Mouse (Mus musculus): ENCODE measurements around the gene Stip1.
"Not testable (repeated sequence)": the region's sequence is repeated elsewhere in the genome, so short reads cannot be mapped to it uniquely, and the experiment has no call there.

Gene Stip1

DNA sequence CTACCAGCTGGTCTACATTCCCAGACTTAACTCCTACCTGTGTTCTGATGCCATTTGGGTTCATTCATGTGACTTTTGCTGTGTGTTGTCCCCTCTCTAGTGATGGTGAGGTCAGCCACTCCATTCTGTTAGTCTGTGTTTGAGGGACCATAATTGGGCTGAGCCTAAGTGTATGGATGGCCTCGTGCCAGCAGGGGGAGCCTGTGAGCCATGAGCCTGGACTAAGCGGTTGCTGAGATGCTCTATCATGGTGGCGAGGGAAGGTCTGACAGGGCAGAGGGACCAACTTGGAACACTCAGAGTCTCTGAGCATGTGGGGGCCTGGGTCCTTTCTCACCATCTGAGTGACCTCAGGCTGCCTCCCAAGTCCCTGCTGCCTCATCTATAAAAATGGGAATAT, 24.8 kb upstream of the Stip1 start:
- peak; percentile 78 for DNase-seq (ENCODE audit: low read depth, low spot score)

DNA sequence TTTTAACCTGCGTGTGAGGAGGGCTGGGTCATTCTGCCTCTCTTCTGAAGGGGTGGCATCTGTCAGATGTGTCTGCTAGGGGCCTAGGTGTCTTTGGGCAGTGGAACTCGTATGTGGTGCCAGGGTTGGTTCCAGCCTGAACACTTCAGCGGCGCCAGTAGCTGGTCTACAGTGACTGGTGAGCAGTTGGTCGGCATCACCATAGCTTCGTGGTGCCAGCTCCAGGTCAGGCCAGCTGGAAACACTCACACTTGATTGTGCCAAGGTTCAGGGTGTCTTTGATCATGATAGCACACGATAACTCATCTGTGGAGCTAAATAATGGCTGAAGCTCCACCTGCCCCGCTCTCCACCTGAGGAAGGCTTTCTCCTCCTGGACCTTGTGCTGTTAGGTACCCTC, 23.1 kb upstream of the Stip1 start:
- no peak for DNase-seq (ENCODE audit: low read depth, low spot score)

- DNase-seq (ENCODE audit: low read depth, low spot score) = no peak
Observed at GRCm38 (mm10) chr19:7062110-7062509, 22.3 kb upstream of the Stip1 start.

DNA sequence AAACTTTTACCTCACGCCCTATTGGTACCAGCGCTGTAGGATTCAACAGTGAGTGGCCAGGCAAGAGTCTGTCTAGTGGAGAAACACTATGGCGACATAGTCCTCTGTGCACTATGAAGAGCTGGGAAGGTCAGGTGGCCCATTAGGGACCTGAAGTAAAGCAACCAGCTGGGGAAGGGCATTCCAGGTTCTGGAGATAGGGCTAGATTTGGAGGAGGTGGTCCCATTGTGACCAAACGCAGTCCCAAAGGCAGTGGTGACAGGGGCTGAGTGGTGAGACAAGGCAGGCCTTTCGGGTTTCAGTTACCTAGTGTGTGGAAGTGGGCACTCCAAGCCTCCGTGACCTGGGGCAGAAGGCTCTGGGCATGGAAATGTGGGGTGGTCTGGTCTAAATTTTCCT, 18.8 kb upstream of the Stip1 start:
- DNase-seq (ENCODE audit: low read depth, low spot score) = no peak

DNA sequence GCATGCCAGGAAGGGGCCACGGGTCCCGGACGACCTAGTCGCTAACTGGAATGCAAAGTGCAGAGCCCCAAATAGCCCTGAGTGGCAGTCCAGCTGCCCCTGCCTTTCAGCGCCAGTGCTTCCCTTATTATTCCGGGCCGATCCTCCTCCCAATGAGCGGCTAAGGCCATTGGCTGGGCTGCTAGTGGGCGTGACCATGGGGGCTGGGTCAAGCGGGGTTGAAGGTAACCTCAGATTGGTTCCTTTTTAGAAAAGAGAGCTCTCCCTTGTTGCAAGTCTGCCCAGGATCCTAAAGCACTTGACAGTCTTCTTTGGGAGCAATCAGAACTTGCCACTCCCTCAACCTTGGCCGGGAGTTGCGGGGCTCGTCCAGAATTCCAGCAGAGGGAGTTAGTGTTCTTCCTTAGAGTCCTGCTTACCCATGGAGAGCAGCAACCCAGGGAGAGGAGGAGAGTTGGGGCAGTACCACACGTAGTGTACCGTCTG, 18.0 kb upstream of the Stip1 start:
- peak; percentile 72 for DNase-seq (ENCODE audit: low read depth, low spot score)

- DNase-seq (ENCODE audit: low read depth, low spot score) = no peak
Observed at GRCm38 (mm10) chr19:7057126-7057721, 17.5 kb upstream of the Stip1 start.

GRCm38 (mm10) chr19:7056248-7057087, 16.7 kb upstream of the Stip1 start, which contains the start of gene Macrod1:
Gene Macrod1, plus strand, starts transcription at chr19:7056810.
- peak; percentile 85 for DNase-seq (ENCODE audit: low read depth, low spot score)

DNA sequence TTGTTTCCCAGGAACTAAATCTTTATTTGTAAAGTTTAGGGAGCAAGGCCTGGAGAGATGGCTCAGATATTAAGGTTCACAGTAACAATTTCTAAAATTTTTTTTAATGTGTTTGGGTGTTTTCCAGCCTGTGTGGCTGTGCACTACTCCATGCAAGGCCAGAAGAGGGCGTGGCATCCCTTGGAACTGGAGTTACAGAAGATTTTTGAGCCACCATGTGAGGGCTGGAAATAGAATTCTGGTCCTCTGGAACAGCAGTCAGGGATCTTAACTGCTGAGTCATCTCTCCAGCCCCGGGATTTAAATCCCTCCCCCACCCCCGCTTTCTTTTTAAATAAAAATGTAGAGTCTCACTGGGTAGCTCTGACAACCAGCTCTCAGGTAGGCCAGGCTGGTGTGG, 15.4 kb upstream of the Stip1 start:
- no peak for DNase-seq (ENCODE audit: low read depth, low spot score)

DNA sequence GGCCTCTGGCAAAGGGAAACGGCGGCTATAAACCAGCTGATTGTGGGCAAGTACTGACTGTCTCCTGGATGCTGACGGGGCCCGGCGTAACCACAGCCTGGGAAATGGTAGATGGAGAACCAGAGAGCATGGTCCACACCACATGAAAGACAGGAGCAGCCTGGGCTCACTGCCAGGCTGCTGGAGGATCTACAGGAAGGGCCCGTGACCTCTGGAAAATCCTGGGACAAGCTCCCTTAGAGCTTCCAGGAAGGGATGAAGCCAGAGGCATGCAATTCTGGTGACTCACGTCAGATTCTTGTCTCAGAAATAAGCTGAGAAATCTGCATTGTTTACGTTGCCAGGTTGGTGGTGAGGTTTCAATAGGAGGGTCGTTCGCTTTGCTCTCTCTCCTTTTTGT, 15.0 kb upstream of the Stip1 start:
- no peak for DNase-seq (ENCODE audit: low read depth, low spot score)

GRCm38 (mm10) chr19:7053382-7053781, 13.6 kb upstream of the Stip1 start:
- DNase-seq (ENCODE audit: low read depth, low spot score) = not testable (repeated sequence)

GRCm38 (mm10) chr19:7044706-7045105, 4.9 kb upstream of the Stip1 start:
- no peak for DNase-seq (ENCODE audit: low read depth, low spot score)

DNA sequence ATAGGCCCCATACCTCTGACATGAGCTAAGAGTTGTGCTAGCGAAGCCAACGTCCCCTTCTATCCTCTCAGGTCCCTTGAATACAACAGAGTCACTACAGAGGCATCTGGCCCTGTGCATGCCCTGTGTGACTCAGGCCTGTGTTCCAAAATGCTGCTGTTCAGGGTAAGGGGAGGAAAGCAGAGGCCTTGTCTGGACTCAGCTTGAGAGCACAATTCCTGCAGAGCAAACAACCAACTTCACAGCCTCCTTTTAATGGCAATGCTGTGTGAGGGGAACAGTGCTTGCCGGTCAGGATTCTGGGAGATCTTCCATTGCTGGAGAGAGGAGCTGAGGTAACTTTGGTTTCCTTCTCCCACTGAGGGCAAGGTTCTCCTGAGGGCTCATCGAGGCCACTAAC, 4.5 kb upstream of the Stip1 start:
- DNase-seq (ENCODE audit: low read depth, low spot score) = no peak

DNA sequence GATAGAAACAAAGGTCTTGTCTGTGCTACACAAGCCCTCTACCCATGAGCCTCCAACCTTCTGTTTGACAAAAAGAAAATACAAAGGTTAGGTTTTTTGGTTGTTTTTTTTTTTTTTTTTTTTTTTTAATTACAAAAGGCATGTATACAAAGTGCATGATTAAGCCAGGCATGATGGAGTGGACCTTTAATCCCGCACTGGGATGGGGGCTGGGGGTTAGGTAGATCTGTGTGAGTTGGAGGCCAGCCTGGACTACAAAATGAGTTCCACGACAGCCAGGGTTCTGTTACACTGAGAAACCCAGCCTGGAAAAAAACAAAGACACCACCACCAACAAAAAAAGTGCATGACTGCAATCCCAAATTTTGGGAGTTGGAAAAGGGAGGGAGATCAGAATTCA, 1.4 kb upstream of the Stip1 start:
- no peak for DNase-seq (ENCODE audit: low read depth, low spot score)

- peak; percentile 64 for DNase-seq (ENCODE audit: low read depth, low spot score)
Observed at GRCm38 (mm10) chr19:7040637-7041130, 917 bp upstream of the Stip1 start.

DNA sequence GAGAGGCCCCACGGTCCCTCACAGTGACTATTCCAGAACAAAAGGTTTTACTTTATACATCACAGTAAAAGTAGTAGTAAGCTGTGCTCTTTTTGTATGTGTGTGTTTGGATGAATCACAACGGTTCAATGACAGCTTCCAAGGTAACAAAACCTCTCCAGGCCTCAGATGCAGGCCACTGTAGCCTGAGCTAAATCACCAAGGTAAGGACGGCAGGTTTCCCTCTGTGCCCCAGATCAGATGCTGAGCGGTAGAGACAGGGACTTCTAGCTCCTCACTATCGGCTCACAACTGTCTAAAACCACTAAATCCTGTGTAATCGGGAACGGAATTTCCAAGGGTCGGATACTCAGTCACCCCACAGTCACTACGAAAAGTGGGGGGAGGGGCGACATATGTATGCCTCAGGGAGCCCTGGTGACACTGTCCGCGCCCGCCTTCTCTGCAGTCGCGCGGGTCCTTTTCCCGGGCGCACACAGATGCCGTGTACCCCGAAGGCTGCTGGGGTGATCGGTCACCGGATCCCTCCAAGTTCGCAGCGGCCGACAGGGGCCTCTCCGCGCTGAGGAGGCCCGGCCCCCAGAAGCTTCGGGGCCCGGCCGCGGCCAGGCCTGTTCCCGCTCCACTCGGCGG, 563 bp downstream of the Stip1 start:
- peak; percentile 82 for DNase-seq (ENCODE audit: low read depth, low spot score)

GRCm38 (mm10) chr19:7034006-7034405, 5.8 kb downstream of the Stip1 start:
- no peak for DNase-seq (ENCODE audit: low read depth, low spot score)

DNA sequence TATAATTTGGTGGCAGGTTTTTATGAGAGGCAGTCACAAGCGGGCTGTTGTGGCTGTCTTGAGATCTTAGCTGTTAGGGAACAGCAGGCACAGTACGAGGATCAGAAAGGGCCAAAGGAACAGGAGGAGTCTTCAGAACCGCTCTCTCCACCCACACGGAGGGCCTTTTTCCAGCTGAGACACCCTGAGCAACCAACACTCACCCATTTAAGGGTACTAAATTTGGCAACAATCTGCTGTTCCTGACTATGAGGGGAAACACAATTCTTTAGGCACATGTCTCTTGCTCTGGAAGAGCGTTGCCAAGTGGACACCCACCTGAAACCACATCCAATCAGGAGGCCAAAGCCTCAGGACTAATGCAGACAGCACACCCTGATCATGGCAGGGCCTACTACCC, 10.2 kb downstream of the Stip1 start:
- no peak for DNase-seq (ENCODE audit: low read depth, low spot score)

- peak; percentile 83 for DNase-seq (ENCODE audit: low read depth, low spot score)
Observed at GRCm38 (mm10) chr19:7020224-7020641, 19.5 kb downstream of the Stip1 start.

- peak; percentile 90 for DNase-seq (ENCODE audit: low read depth, low spot score)
Observed at GRCm38 (mm10) chr19:7019191-7019590, 20.6 kb downstream of the Stip1 start, which contains the start of gene Fermt3. Gene Fermt3, minus strand, starts transcription at chr19:7019469.

GRCm38 (mm10) chr19:7018546-7018945, 21.2 kb downstream of the Stip1 start:
- DNase-seq (ENCODE audit: low read depth, low spot score) = no peak

DNA sequence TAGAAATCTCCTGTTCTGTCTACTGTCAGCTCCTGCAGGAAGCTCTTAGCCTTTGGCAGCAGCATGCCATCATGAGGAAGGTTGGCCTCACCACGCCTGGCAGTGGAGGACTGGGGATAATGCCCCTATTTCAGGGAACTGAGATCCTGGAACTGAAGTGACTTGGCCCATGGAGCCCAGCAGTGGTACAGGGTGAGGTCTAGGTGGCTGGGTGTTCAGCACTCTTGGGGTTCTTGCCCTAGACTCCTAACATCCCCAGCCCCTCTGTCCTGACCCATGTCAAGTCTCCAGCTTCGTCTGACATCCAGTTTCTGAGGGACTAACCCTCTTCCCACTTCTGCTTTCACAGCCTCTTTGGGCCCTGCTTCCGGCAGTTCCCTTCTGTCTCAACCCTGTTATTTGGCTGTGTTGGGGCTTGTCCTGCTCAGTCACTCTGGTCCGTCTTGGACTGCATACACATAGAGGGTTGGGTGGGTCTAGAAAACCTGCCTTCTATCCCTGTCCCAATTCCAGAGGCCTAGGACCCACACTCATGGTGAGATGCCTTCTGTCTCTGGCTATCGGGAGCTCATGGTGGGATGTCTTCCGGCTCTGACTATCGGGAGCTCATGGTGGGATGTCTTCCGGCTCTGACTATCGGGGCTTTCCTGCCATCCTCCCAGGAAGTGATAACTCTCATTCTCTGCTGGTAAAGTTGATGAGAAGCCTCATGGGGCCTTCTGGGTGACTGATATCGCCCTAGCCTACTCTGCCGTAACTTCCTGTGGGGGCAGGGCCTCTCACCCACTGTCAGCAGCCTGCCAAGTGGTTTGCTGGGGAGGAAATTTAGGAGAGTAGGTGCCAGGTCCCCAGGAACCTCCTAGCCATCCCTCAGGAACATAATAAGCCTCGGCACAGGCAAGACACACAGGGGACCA, 22.0 kb downstream of the Stip1 start:
- peak; percentile 86 for DNase-seq (ENCODE audit: low read depth, low spot score)
